Mouse (Mus musculus): ENCODE data around the gene Mgll. TPM values are rescaled to one million over a fixed set of nuclear protein-coding genes. Genes with fewer than 3 reads are reported as not detected.
A peak's percentile ranks its signal among the peaks of the same experiment; 100 is the strongest.

Gene Mgll
- polyA plus RNA-seq, 1 experiment from 2014 or later = 19.3 TPM

GRCm38 (mm10) chr6:88829579-88829978 lies 105.4 kb downstream of the Mgll start:
- Histone ChIP-seq H3K27ac (ENCODE audit: low read depth, low read length) (no peak overlapping the region), H3K27me3 (replicated peaks; ENCODE audit: control insufficient read depth, insufficient read depth, low read length) (no peaks in the 10 kb centered on the region), H3K4me1 (ENCODE audit: control insufficient read depth, insufficient read depth, low read length) (peaks cover 8% of the 10 kb centered on the region), H3K4me2 (ENCODE audit: low read length) (no peak overlapping the region), H3K4me3 (ENCODE audit: low read depth, low read length) (no peak overlapping the region), H3K9ac (ENCODE audit: low read length) (no peak overlapping the region), H3K36me3 (ENCODE audit: control insufficient read depth, insufficient read depth, low read length) (no peaks in the 10 kb centered on the region), H3K9me3 (replicated peaks; ENCODE audit: control insufficient read depth, low read length) (no peaks in the 10 kb centered on the region)
- DNase-seq (ENCODE audit: low spot score) = no peak
- 92% methylated on average over 4 of the region's 4 CpGs for WGBS
- no peak for ATAC-seq

DNA sequence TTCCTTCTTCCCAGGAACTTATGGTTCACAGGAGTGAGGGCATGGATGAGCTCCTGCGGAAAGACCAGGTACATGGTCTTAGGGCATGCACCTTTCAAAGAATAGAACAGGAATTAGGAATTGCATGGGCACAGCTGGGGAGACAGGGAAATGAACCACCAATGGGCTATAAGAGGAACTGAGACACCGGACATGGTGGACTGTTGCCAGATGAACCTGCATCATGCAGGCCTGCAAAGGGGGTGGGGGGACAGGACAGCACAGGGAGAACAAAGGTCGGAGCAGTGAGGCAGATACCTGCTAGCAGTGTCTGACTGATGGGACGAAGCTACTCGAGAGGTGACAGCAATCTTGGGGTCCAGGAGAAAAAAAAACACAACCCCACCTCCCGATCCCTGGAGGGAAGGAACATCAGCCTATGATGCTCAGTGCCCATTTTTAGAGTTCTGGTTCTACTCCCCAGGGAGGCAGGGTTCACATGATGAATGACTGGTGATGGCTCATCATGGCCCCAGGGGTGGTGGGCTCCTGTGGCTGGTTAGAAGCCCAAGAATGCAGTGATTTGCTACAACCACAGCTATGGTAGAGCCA lies 106.0 kb downstream of the Mgll start:
- H3K4me3 ChIP-seq (ENCODE audit: low read depth, low read length) = no peak overlapping the region

GRCm38 (mm10) chr6:88831456-88831855 lies 107.2 kb downstream of the Mgll start:
- H3K9ac ChIP-seq (ENCODE audit: low read length) = no peak overlapping the region
- H3K4me1 ChIP-seq (ENCODE audit: control insufficient read depth, insufficient read depth, low read length) = peaks cover 8% of the 10 kb centered on the region
- WGBS = 25% methylated on average over 8 of the region's 8 CpGs
- H3K36me3 ChIP-seq (ENCODE audit: control insufficient read depth, insufficient read depth, low read length) = peaks cover 11% of the 10 kb centered on the region; the same call in 1 of the 2 replicates
- H3K27ac ChIP-seq (ENCODE audit: low read depth, low read length) = no peak overlapping the region
- H3K4me3 ChIP-seq (ENCODE audit: low read depth, low read length) = no peak overlapping the region
- ATAC-seq (peak; percentile 60), DNase-seq (ENCODE audit: low spot score) (peak; percentile 93)
- H3K27me3 ChIP-seq (replicated peaks; ENCODE audit: control insufficient read depth, insufficient read depth, low read length) = no peaks in the 10 kb centered on the region
- no peak overlapping the region for H3K4me2 ChIP-seq (ENCODE audit: low read length)
- H3K9me3 ChIP-seq (replicated peaks; ENCODE audit: control insufficient read depth, low read length) = no peaks in the 10 kb centered on the region

More for the DNA sequence above, 106.0 kb downstream of the Mgll start:
- DNase-seq (ENCODE audit: low spot score) (no peak), ATAC-seq (no peak)
- WGBS = 93% methylated on average over 6 of the region's 6 CpGs
- Histone ChIP-seq H3K27me3 (replicated peaks; ENCODE audit: control insufficient read depth, insufficient read depth, low read length) (no peaks in the 10 kb centered on the region), H3K4me1 (ENCODE audit: control insufficient read depth, insufficient read depth, low read length) (peaks cover 8% of the 10 kb centered on the region), H3K36me3 (ENCODE audit: control insufficient read depth, insufficient read depth, low read length) (no peaks in the 10 kb centered on the region), H3K9me3 (replicated peaks; ENCODE audit: control insufficient read depth, low read length) (no peaks in the 10 kb centered on the region), H3K9ac (ENCODE audit: low read length) (no peak overlapping the region), H3K27ac (ENCODE audit: low read depth, low read length) (no peak overlapping the region), H3K4me2 (ENCODE audit: low read length) (no peak overlapping the region)

DNA sequence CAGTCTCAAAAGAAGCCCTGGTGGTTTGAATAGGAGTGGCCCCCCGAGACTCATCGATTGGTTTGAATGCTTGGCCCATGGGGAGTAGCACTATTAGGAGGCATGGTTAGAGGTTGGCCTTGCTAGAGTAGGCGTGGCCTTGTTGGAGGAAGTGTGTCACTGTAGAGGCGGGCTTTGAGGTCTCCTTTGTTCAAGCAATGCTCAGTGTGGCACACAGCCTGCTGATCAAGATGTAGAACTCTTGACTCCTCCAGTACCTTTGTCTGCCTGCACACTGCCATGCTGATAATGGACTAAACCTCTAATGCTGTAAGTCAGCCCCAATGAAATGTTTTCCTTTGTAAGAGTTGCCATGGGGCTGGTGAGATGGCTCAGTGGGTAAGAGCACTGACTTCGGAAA lies 108.5 kb downstream of the Mgll start:
- no peak overlapping the region for H3K9ac ChIP-seq (ENCODE audit: low read length)
- no peaks in the 10 kb centered on the region for H3K27me3 ChIP-seq (replicated peaks; ENCODE audit: control insufficient read depth, insufficient read depth, low read length)
- 65% methylated on average over 5 of the region's 5 CpGs for WGBS
- ATAC-seq (peak; percentile 65), DNase-seq (ENCODE audit: low spot score) (peak; percentile 30)
- H3K36me3 ChIP-seq (ENCODE audit: control insufficient read depth, insufficient read depth, low read length) = peaks cover 20% of the 10 kb centered on the region
- H3K4me2 ChIP-seq (ENCODE audit: low read length) = no peak overlapping the region
- no peaks in the 10 kb centered on the region for H3K9me3 ChIP-seq (replicated peaks; ENCODE audit: control insufficient read depth, low read length)
- no peak overlapping the region for H3K27ac ChIP-seq (ENCODE audit: low read depth, low read length)
- H3K4me3 ChIP-seq (ENCODE audit: low read depth, low read length) = no peak overlapping the region
- peaks cover 3% of the 10 kb centered on the region for H3K4me1 ChIP-seq (ENCODE audit: control insufficient read depth, insufficient read depth, low read length)

GRCm38 (mm10) chr6:88833340-88834140 lies 109.3 kb downstream of the Mgll start:
- H3K36me3 ChIP-seq (ENCODE audit: control insufficient read depth, insufficient read depth, low read length) = peaks cover 29% of the 10 kb centered on the region
- no peaks in the 10 kb centered on the region for H3K9me3 ChIP-seq (replicated peaks; ENCODE audit: control insufficient read depth, low read length)
- DNase-seq (ENCODE audit: low spot score) = no peak
- H3K4me2 ChIP-seq (ENCODE audit: low read length) = no peak overlapping the region
- no peaks in the 10 kb centered on the region for H3K27me3 ChIP-seq (replicated peaks; ENCODE audit: control insufficient read depth, insufficient read depth, low read length)
- 90% methylated on average over 5 of the region's 5 CpGs for WGBS
- peaks cover 3% of the 10 kb centered on the region; the same call in 1 of the 2 replicates for H3K4me1 ChIP-seq (ENCODE audit: control insufficient read depth, insufficient read depth, low read length)
- H3K4me3 ChIP-seq (ENCODE audit: low read depth, low read length) = no peak overlapping the region
- H3K9ac ChIP-seq (ENCODE audit: low read length) = no peak overlapping the region
- H3K27ac ChIP-seq (ENCODE audit: low read depth, low read length) = no peak overlapping the region
- ATAC-seq = no peak; the same call in 1 of the 2 replicates

DNA sequence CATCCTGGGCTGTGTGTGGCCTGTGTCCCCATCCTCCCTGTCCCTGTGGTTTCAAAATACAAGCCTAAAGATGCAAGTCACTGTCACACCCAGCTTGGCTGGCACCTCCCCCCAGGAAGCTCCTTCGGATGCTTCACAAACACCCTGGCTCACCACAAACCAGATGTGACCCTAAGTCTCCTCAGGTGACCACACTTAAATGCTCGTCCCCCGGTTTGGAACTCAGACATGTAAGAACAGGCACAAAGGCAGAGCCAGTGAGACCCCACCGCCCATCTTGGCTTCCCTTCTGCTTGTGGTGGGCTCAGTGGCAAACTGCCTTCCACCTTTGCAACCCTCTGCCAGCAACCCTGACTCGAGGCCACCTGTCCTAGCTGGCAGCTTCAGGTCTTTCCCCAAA lies 110.8 kb downstream of the Mgll start:
- 82% methylated on average over 5 of the region's 5 CpGs for WGBS

DNA sequence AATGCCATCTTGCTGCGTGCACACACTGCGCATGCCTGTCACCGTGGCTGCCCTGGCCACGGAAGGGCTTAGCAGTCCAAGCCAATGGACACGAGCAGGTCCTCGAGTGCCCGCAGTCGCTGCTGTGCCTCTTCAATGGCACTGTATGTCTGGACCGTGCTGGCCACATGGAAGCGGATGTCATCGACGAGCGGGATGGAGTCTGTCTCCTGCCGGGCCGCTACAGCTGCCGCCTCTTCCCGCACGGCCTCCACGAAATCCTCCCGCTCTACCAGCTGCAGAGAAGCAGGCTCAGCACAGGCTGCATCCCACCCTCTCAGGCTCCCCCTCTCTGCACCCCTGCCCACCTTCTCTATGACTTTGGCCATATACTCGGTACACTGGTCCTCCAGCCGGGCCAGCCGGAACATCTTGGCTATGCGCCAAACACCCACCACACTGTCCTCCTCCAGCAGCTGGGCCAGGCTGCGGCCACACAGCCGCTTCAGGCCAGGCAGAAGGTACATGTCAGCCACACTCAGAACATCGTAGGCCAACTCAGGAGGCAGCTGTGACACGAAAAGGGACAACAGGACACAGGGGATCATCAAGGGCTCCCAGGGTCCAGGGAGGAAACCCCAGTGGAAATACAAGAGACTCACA lies 112.1 kb downstream of the Mgll start:
- Histone ChIP-seq H3K36me3 (ENCODE audit: control insufficient read depth, insufficient read depth, low read length) (peaks cover 37% of the 10 kb centered on the region), H3K4me1 (ENCODE audit: control insufficient read depth, insufficient read depth, low read length) (peaks cover 6% of the 10 kb centered on the region), H3K9me3 (replicated peaks; ENCODE audit: control insufficient read depth, low read length) (no peaks in the 10 kb centered on the region), H3K9ac (ENCODE audit: low read length) (no peak overlapping the region), H3K4me3 (ENCODE audit: low read depth, low read length) (no peak overlapping the region), H3K27me3 (replicated peaks; ENCODE audit: control insufficient read depth, insufficient read depth, low read length) (no peaks in the 10 kb centered on the region), H3K27ac (ENCODE audit: low read depth, low read length) (no peak overlapping the region), H3K4me2 (ENCODE audit: low read length) (no peak overlapping the region)
- ATAC-seq = no peak
- no peak for DNase-seq (ENCODE audit: low spot score)
- 90% methylated on average over 28 of the region's 28 CpGs for WGBS

More for the DNA sequence above, 110.8 kb downstream of the Mgll start:
- Histone ChIP-seq H3K27ac (ENCODE audit: low read depth, low read length) (no peak overlapping the region), H3K9ac (ENCODE audit: low read length) (no peak overlapping the region), H3K4me2 (ENCODE audit: low read length) (no peak overlapping the region), H3K4me3 (ENCODE audit: low read depth, low read length) (no peak overlapping the region), H3K27me3 (replicated peaks; ENCODE audit: control insufficient read depth, insufficient read depth, low read length) (no peaks in the 10 kb centered on the region), H3K36me3 (ENCODE audit: control insufficient read depth, insufficient read depth, low read length) (peaks cover 37% of the 10 kb centered on the region), H3K4me1 (ENCODE audit: control insufficient read depth, insufficient read depth, low read length) (peaks cover 3% of the 10 kb centered on the region; the same call in 1 of the 2 replicates), H3K9me3 (replicated peaks; ENCODE audit: control insufficient read depth, low read length) (no peaks in the 10 kb centered on the region)
- ATAC-seq (no peak), DNase-seq (ENCODE audit: low spot score) (no peak)

DNA sequence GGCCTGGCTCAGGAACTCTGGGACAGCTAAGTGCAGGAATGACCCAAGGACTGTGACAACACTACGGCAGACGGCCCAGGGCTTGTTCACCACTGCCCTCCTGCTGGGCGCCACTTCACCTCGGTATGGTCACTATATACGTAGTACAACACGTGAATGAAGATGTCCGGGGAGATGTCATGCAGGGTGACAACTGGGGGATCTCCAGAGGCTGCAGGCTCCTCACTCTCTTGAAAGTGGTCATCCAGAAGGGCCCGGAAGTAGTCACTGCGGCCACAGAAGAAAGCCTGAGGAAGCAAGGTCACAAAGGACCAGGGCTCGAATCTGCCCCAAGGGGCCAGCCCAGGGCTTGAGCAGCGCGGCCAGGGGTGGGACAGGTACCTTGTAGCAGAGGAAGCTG lies 113.8 kb downstream of the Mgll start:
- ATAC-seq (no peak), DNase-seq (ENCODE audit: low spot score) (no peak)
- H3K4me1 ChIP-seq (ENCODE audit: control insufficient read depth, insufficient read depth, low read length) = peaks cover 5% of the 10 kb centered on the region
- H3K27ac ChIP-seq (ENCODE audit: low read depth, low read length) = no peak overlapping the region
- H3K36me3 ChIP-seq (ENCODE audit: control insufficient read depth, insufficient read depth, low read length) = peaks cover 37% of the 10 kb centered on the region
- no peak overlapping the region for H3K9ac ChIP-seq (ENCODE audit: low read length)
- no peaks in the 10 kb centered on the region for H3K9me3 ChIP-seq (replicated peaks; ENCODE audit: control insufficient read depth, low read length)
- 89% methylated on average over 12 of the region's 12 CpGs for WGBS
- no peaks in the 10 kb centered on the region for H3K27me3 ChIP-seq (replicated peaks; ENCODE audit: control insufficient read depth, insufficient read depth, low read length)
- H3K4me2 ChIP-seq (ENCODE audit: low read length) = no peak overlapping the region
- no peak overlapping the region for H3K4me3 ChIP-seq (ENCODE audit: low read depth, low read length)

DNA sequence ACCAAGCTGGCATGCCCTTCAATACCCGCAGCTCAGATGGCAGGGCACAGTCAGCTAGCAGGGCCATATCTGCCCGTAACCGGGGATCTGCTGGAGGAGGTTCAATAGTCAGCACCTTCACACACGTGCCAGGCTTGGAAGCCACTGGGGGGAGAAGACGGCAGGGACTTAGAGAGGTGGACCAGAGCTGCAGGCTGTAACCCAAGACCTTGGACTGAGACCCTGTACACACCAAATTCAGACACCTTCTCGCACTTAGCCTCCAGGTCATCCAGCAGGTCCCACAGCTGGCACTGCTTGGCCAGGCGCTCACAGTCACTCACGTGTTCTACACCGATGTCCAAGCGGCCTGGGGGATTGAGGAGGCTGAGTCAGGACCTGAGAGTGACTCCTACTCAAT lies 114.4 kb downstream of the Mgll start:
- H3K9ac ChIP-seq (ENCODE audit: low read length) = no peak overlapping the region
- no peaks in the 10 kb centered on the region for H3K27me3 ChIP-seq (replicated peaks; ENCODE audit: control insufficient read depth, insufficient read depth, low read length)
- no peak overlapping the region for H3K27ac ChIP-seq (ENCODE audit: low read depth, low read length)
- DNase-seq (ENCODE audit: low spot score) = no peak
- peaks cover 5% of the 10 kb centered on the region for H3K4me1 ChIP-seq (ENCODE audit: control insufficient read depth, insufficient read depth, low read length)
- H3K4me3 ChIP-seq (ENCODE audit: low read depth, low read length) = no peak overlapping the region
- H3K4me2 ChIP-seq (ENCODE audit: low read length) = no peak overlapping the region
- 89% methylated on average over 10 of the region's 10 CpGs for WGBS
- no peak for ATAC-seq
- H3K36me3 ChIP-seq (ENCODE audit: control insufficient read depth, insufficient read depth, low read length) = peaks cover 37% of the 10 kb centered on the region
- no peaks in the 10 kb centered on the region for H3K9me3 ChIP-seq (replicated peaks; ENCODE audit: control insufficient read depth, low read length)
